Mouse (Mus musculus) intestine, embryonic 16.5 days (tissue): ENCODE results near the gene Lmod1. TPM values are rescaled to one million over a fixed set of nuclear protein-coding genes. Genes with fewer than 3 reads are reported as not detected.

ENCODE experiments used
- ATAC-seq: fragments of 200-750 bp; cut with Nextera tagmentation; 2 replicates; pipeline ENCODE4 v1.8.0; 2017; ENCODE audit warnings: moderate TSS enrichment, moderate library complexity
- H3K27ac ChIP-seq: fragments of 300-500 bp; sonication (generic); 2 replicates; pipeline ENCODE4 v1.5.1; 2014; ENCODE audit warnings: mild to moderate bottlenecking, low read length
- H3K27me3 ChIP-seq: fragments of 300-500 bp; sonication (generic); replicated peaks from 2 replicates; pipeline ENCODE4 v1.6.1; 2014; ENCODE audit warnings: low read length, control low read depth, mixed read lengths; ENCODE audit not compliant: control insufficient read depth, insufficient read depth
- H3K36me3 ChIP-seq: fragments of 300-500 bp; sonication (generic); 2 replicates; pipeline ENCODE4 v1.6.1; 2014; ENCODE audit warnings: low read length, control low read depth; ENCODE audit not compliant: control insufficient read depth, insufficient read depth
- H3K4me1 ChIP-seq: fragments of 300-500 bp; sonication (generic); 2 replicates; pipeline ENCODE4 v1.6.1; 2014; ENCODE audit warnings: low read length, control low read depth, mixed read lengths; ENCODE audit not compliant: control insufficient read depth, insufficient read depth
- H3K4me2 ChIP-seq: fragments of 300-500 bp; sonication (generic); 2 replicates; pipeline ENCODE4 v1.6.1; 2014; ENCODE audit warnings: low read depth, low read length, control low read depth
- H3K4me3 ChIP-seq: fragments of 300-500 bp; sonication (generic); 2 replicates; pipeline ENCODE4 v1.5.1; 2014; ENCODE audit warnings: mild to moderate bottlenecking, low read length
- H3K9ac ChIP-seq: fragments of 300-500 bp; sonication (generic); 2 replicates; pipeline ENCODE4 v1.6.1; 2014; ENCODE audit warnings: low read depth, low read length
- H3K9me3 ChIP-seq: fragments of 300-500 bp; sonication (generic); 2 replicates; pipeline ENCODE4 v1.6.1; 2016; ENCODE audit warnings: low read length, control low read depth; ENCODE audit not compliant: control insufficient read depth
- WGBS: fragments of 180-500 bp; shearing (Covaris S2); extraction: QIAGEN DNeasy Blood & Tissue Kit; methylation state at CpG from one replicate; pipeline ENCODE4 v1.1.7; 2014; 5-methylcytosine and 5-hydroxymethylcytosine counted together
- polyA plus RNA-seq: library from polyadenylated mRNA; unstranded; fragments of >200 nt; fragmentation: Nextera tagmentation; extraction: Ambion mirVana; gene quantifications from 2 replicates; pipeline ENCODE4 v1.2.1, GENCODE M21; 2015

Lmod1 gene
- 10.6 and 11.7 TPM in 2 replicates for polyA plus RNA-seq

DNA sequence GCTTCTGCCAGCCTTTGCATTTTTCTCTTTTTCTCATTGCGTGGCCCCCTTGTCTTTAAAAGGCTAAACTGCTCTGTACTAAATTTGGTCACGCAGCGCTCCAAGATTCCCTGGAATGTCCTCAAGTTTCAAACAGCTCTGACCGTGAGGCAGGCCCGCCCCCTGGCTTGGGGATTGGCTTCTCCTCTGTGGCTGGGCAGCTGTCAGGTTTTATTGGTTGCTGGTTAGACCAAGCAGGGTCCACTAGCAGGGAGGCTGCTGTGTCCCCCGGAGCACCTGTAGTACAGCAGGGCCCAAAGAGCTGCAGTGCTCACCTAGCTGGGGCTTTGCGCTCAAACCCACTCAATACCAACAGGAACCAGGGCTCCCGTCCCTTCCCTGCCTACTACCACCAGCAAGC is at the start of gene Lmod1:
TSS of gene Lmod1 (plus strand) at position 237 of the 400 bp plus-strand sequence.
- Histone ChIP-seq H3K9me3 (no peaks in the 10 kb centered on the region), H3K9ac (peak within 1 kb of the TSS; percentile 51), H3K4me1 (0 out of 2 replicates have a peak, but pooled peaks cover 3% of the 10 kb centered on the region), H3K4me2 (peak within 1 kb of the TSS; percentile 33; the same call in 1 of the 2 replicates), H3K36me3 (no peaks in the 10 kb centered on the region), H3K4me3 (peak within 1 kb of the TSS; percentile 33), H3K27me3 (no peaks in the 10 kb centered on the region), H3K27ac (peak within 1 kb of the TSS; percentile 72)
- ATAC-seq, result peak; percentile 87
- WGBS, result 14% methylated on average over 8 of the region's 8 CpGs

- H3K4me1 ChIP-seq, result peaks cover 7% of the 10 kb centered on the region; the same call in 1 of the 2 replicates
- H3K27me3 ChIP-seq, result no peaks in the 10 kb centered on the region
- 68% methylated on average over 9 of the region's 9 CpGs for WGBS
- H3K9me3 ChIP-seq, result no peaks in the 10 kb centered on the region
- no peak overlapping the region for H3K4me3 ChIP-seq
- no peak overlapping the region for H3K4me2 ChIP-seq
- no peak for ATAC-seq
- peak overlapping the region; percentile 24; the same call in 1 of the 2 replicates for H3K9ac ChIP-seq
- H3K36me3 ChIP-seq, result peaks cover 23% of the 10 kb centered on the region
- H3K27ac ChIP-seq, result no peak overlapping the region
These were observed 44.0 kb upstream of the Lmod1 start for GRCm38 (mm10) chr1:135280646-135281045.

GRCm38 (mm10) chr1:135281841-135282240 is 42.8 kb upstream of the Lmod1 start:
- Histone ChIP-seq H3K27me3 (no peaks in the 10 kb centered on the region), H3K9ac (no peak overlapping the region), H3K4me1 (peaks cover 7% of the 10 kb centered on the region; the same call in 1 of the 2 replicates), H3K9me3 (no peaks in the 10 kb centered on the region), H3K36me3 (peaks cover 14% of the 10 kb centered on the region), H3K4me3 (peak overlapping the region; percentile 96; the same call in 1 of the 2 replicates), H3K27ac (0 out of 2 replicates have a peak overlapping the region, but pooled peaks have one; percentile 97), H3K4me2 (peak overlapping the region; percentile 60)
- no peak for ATAC-seq
- WGBS, result 94% methylated on average over 17 of the region's 17 CpGs

- peak; percentile 73 for ATAC-seq
- Histone ChIP-seq H3K27me3 (no peaks in the 10 kb centered on the region), H3K9me3 (no peaks in the 10 kb centered on the region), H3K36me3 (peaks cover 8% of the 10 kb centered on the region; the same call in 1 of the 2 replicates), H3K4me3 (peak overlapping the region; percentile 96), H3K4me2 (peak overlapping the region; percentile 60), H3K9ac (peak overlapping the region; percentile 98), H3K27ac (peak overlapping the region; percentile 97), H3K4me1 (peaks cover 7% of the 10 kb centered on the region; the same call in 1 of the 2 replicates)
- 29% methylated on average over 13 of the region's 13 CpGs for WGBS
These were observed 41.9 kb upstream of the Lmod1 start for GRCm38 (mm10) chr1:135282536-135283286.

GRCm38 (mm10) chr1:135283287-135283825 is 41.3 kb upstream of the Lmod1 start:
- peak overlapping the region; percentile 96 for H3K4me3 ChIP-seq
- peak overlapping the region; percentile 98 for H3K9ac ChIP-seq
- peak; percentile 76 for ATAC-seq
- peak overlapping the region; percentile 60 for H3K4me2 ChIP-seq
- H3K9me3 ChIP-seq, result no peaks in the 10 kb centered on the region
- H3K27me3 ChIP-seq, result no peaks in the 10 kb centered on the region
- peaks cover 7% of the 10 kb centered on the region; the same call in 1 of the 2 replicates for H3K4me1 ChIP-seq
- H3K27ac ChIP-seq, result peak overlapping the region; percentile 97
- under 1% methylated on average over 48 of the region's 48 CpGs for WGBS
- 0 out of 2 replicates have a peak, but pooled peaks cover 3% of the 10 kb centered on the region for H3K36me3 ChIP-seq

GRCm38 (mm10) chr1:135283826-135284291 is 40.7 kb upstream of the Lmod1 start, which contains the start of gene Rnpep:
Gene Rnpep, minus strand, starts transcription at chr1:135284084.
- H3K27me3 ChIP-seq, result no peaks in the 10 kb centered on the region
- H3K4me2 ChIP-seq, result peak within 1 kb of the TSS; percentile 60
- under 1% methylated on average over 39 of the region's 39 CpGs for WGBS
- peak within 1 kb of the TSS; percentile 96 for H3K4me3 ChIP-seq
- ATAC-seq, result peak; percentile 85
- H3K9me3 ChIP-seq, result no peaks in the 10 kb centered on the region
- peak within 1 kb of the TSS; percentile 97 for H3K27ac ChIP-seq
- peak within 1 kb of the TSS; percentile 98 for H3K9ac ChIP-seq
- no peaks in the 10 kb centered on the region for H3K36me3 ChIP-seq
- peaks cover 7% of the 10 kb centered on the region; the same call in 1 of the 2 replicates for H3K4me1 ChIP-seq

DNA sequence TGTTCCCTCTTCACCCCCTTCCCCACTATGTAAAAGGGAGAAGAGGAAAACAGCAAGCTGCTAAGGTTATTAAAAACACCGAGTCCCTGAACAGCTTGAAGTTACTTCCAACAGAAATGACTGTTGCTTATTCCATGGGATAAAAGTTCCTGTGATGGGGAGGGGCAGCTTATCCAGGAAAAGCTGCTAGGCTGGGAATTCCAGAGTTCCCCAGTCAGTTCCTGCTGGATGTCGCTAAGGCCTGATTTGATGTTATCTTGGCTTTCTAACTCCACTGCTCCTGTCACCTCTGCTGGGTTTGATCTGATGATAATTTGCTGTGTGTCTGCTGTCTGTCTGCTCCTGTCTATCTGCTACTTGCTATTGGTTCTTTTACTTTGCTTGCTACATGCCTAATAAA is 38.3 kb upstream of the Lmod1 start:
- no peak overlapping the region for H3K4me3 ChIP-seq
- H3K4me1 ChIP-seq, result peaks cover 2% of the 10 kb centered on the region; the same call in 1 of the 2 replicates
- no peaks in the 10 kb centered on the region for H3K36me3 ChIP-seq
- no peak for ATAC-seq
- 54% methylated on average over 2 of the region's 2 CpGs for WGBS
- H3K4me2 ChIP-seq, result no peak overlapping the region
- no peak overlapping the region for H3K9ac ChIP-seq
- no peak overlapping the region for H3K27ac ChIP-seq
- H3K27me3 ChIP-seq, result no peaks in the 10 kb centered on the region
- no peaks in the 10 kb centered on the region for H3K9me3 ChIP-seq

GRCm38 (mm10) chr1:135290908-135291307 is 33.7 kb upstream of the Lmod1 start:
- H3K27me3 ChIP-seq, result no peaks in the 10 kb centered on the region
- H3K36me3 ChIP-seq, result peaks cover 6% of the 10 kb centered on the region; the same call in 1 of the 2 replicates
- H3K27ac ChIP-seq, result no peak overlapping the region
- 75% methylated on average over 5 of the region's 5 CpGs for WGBS
- H3K9me3 ChIP-seq, result no peaks in the 10 kb centered on the region
- no peaks in the 10 kb centered on the region for H3K4me1 ChIP-seq
- H3K4me3 ChIP-seq, result no peak overlapping the region
- H3K9ac ChIP-seq, result no peak overlapping the region
- H3K4me2 ChIP-seq, result no peak overlapping the region
- ATAC-seq, result no peak

GRCm38 (mm10) chr1:135311356-135311755 is 13.3 kb upstream of the Lmod1 start:
- H3K27me3 ChIP-seq, result no peaks in the 10 kb centered on the region
- no peaks in the 10 kb centered on the region for H3K9me3 ChIP-seq
- 0 out of 2 replicates have a peak, but pooled peaks have one; percentile 9 for ATAC-seq
- WGBS, result 73% methylated on average over 6 of the region's 6 CpGs
- no peak overlapping the region for H3K27ac ChIP-seq
- peaks cover 14% of the 10 kb centered on the region for H3K36me3 ChIP-seq
- H3K4me2 ChIP-seq, result no peak overlapping the region
- H3K4me3 ChIP-seq, result no peak overlapping the region
- H3K4me1 ChIP-seq, result peaks cover 20% of the 10 kb centered on the region
- H3K9ac ChIP-seq, result no peak overlapping the region
